Mouse (Mus musculus) C2C12 (cell line): ENCODE results near the gene Kalrn.

Experiments used
- CEBPB ChIP-seq: IDR thresholded peaks from one replicate; pipeline ENCODE4 v1.6.1; 2011; ENCODE audit warnings: low read depth, mild to moderate bottlenecking, control low read depth, moderate library complexity
- CTCF ChIP-seq: IDR thresholded peaks from one replicate; pipeline ENCODE4 v1.5.1; 2011; ENCODE audit not compliant: control insufficient read depth, insufficient read depth, insufficient read length
- FOSL1 ChIP-seq: IDR thresholded peaks from one replicate; pipeline ENCODE4 v1.8.0; 2011; ENCODE audit warnings: mild to moderate bottlenecking, low read length; ENCODE audit not compliant: poor library complexity, insufficient read depth, severe bottlenecking
- MAX ChIP-seq: IDR thresholded peaks from one replicate; pipeline ENCODE4 v1.6.1; 2011; ENCODE audit warnings: mild to moderate bottlenecking, control low read depth
- MYOD1 ChIP-seq: IDR thresholded peaks from one replicate; pipeline ENCODE4 v1.6.1; 2011; ENCODE audit warnings: low read depth; ENCODE audit not compliant: control insufficient read depth, insufficient read length
- MYOG ChIP-seq: IDR thresholded peaks from one replicate; pipeline ENCODE4 v1.6.1; 2011; ENCODE audit not compliant: control insufficient read depth, insufficient read length; ENCODE audit errors: extremely low read depth

- TF ChIP-seq CTCF (no peak), CEBPB (no peak), MYOD1 (no peak), MAX (no peak), MYOG (no peak), FOSL1 (no peak)
These were observed 249.8 kb downstream of the Kalrn start for GRCm38 (mm10) chr16:34323496-34323895.
